Mouse (Mus musculus) cerebellum, adult (tissue): ENCODE measurements around the gene Spp1.
A peak's percentile ranks its signal among the peaks of the same experiment; 100 is the strongest.
"Not testable (repeated sequence)": the region's sequence is repeated elsewhere in the genome, so short reads cannot be mapped to it uniquely, and the experiment has no call there.

ENCODE experiments used
- ATAC-seq: cut with Nextera tagmentation; 2 replicates; pipeline ENCODE4 v1.9.2; 2017; ENCODE audit warnings: mild to moderate bottlenecking, moderate library complexity, mixed read lengths; ENCODE audit not compliant: insufficient number of reproducible peaks, low FRiP score, low TSS enrichment

Spp1 gene

DNA sequence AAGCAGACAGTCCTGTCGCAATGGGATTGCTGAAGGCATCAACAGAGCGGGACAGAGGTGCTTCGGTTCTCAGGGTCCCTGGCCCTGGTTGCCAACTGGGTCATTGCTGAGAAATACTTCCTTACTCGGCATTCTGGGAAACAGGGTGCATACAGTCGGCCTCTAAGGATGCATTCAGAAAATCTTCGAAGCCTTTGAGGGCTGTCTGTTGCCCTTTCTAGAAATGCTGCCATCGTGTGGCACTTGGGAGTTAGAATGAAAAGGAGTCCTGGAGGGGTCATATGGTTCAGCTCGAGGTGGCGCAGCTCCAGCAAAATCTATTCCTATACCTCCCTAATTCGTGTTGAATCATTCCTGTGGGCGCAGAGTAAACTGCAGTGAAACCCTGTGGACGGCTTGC is 2.0 kb upstream of the Spp1 start:
- ATAC-seq: no peak

- no peak for ATAC-seq
Measured at GRCm38 (mm10) chr5:104433968-104434565, 851 bp upstream of the Spp1 start.

DNA sequence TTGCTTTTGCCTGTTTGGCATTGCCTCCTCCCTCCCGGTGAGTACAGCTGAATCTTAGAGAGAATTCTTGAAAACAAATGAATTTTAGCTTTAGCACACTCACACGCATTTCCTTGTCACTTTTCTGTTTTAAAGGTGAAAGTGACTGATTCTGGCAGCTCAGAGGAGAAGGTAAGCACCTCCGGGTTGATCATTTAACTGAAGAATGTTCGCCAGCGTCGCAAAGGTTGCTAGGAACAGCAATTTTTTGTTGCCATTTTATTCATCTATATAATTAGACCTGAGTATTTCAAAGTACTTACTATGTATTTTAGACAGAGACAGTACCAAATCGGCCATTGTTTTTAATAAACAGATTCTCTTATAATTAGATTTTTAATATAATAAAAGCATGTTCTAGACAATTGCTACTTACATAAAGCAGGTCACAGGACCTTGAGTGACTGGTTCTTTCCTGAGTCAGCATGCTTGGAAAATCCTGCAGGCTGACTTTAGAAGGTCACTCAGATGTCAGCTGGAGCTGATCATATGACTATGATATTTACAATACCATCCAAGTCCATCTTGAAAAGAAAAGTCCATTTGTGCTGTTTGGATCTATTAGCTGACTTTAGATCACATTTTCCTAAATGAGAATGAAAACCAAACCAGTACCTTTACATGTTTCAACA is 1.6 kb downstream of the Spp1 start:
- no peak for ATAC-seq

DNA sequence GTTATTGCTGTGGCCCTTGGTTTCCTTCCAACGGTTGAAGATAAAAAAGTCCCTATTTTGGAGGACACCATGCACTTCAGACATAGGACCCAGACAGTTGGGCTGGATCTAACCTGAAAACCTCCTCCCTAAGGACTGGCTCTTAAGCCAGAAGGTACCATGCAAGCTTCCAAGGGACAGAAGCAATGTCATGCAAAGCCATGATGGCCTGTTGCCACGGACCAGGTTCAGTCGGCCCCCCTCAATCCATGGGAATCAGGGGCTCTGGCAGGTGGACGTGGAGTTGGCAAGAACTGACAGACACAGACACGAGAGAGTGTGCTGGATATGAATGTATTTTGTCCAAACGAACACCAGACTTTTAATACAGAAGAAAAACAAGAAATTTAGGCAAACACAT is 7.5 kb downstream of the Spp1 start:
- no peak for ATAC-seq

DNA sequence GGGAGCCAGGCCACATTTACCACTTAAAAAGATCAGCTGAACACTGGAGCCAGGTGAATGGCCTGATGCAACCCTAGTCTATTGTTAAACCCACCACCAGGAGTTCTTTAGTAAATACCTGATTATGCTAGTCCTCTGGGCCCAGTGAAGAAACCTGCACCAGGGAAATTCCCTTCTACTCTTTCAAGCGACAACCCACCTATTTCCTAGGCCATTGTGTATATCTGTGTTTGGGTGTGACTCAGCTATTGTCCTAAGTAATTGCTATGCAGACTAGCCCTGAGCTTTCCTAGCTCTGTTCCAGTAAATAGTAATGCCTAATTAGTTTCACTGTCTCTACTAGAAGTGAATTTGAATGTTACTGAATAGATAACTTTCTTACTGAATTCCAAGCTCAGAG is 7.9 kb downstream of the Spp1 start:
- ATAC-seq: no peak

DNA sequence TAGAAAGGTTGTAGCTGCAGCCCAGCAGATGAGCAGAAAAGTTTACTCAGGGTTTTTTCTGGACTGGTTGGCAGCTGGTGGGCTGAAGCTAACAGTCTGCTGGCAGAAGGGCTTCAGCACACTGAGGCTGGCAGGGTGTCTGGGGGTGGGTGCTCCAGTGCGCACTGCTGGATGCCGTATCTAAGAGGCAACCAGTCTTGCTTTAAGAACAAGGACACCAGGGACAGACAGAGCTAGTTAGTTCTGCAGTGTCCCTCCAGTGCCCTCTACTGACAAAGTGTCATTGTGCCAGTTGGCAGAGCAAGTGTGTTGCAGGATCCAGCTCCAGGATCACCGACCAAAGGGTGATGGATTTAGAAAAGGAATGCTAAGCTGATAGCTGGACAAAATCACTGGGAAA is 11.2 kb downstream of the Spp1 start:
- peak; percentile 75 for ATAC-seq

DNA sequence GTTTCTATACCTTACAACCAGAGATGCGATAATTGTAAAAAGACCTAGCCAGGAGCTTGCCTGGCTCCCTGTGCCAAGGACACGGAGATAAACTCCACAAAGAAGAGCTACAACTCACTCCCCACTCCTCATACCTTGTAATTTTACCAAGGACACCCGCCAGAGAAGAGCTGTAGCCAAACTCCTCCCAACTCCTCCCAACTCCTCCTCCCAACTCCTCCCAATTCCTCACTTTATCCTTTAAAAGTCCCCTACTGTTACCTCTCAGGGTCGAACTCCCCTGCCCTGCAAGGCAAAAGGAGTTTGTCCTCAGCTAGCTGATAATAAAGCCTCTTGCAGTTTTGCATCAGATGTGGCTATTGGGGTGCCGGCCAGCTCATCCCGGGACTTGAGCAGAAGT is 13.4 kb downstream of the Spp1 start:
- not testable (repeated sequence) for ATAC-seq

- no peak for ATAC-seq
Measured at GRCm38 (mm10) chr5:104449491-104449890, 14.6 kb downstream of the Spp1 start.

- ATAC-seq: no peak
Measured at GRCm38 (mm10) chr5:104453075-104453474, 18.2 kb downstream of the Spp1 start.

DNA sequence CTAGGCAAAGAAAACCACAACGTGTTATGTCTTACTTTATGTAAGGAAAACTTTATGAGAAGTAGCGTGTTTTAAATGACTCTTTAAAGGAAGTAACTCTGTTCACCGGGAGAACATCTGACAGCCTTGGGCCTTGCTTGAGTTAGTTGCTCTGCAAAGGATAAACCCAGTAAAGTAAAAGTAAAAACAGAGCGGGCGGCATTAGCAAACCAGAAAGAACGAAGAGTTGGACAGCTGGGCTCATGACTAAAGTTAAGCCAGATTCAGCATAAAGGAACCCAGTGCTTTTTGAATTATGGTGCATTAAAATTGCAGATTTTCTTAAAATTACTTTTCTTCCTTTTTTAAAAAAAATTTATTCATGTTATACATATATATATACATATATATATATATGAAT is 19.6 kb downstream of the Spp1 start:
- ATAC-seq: no peak

DNA sequence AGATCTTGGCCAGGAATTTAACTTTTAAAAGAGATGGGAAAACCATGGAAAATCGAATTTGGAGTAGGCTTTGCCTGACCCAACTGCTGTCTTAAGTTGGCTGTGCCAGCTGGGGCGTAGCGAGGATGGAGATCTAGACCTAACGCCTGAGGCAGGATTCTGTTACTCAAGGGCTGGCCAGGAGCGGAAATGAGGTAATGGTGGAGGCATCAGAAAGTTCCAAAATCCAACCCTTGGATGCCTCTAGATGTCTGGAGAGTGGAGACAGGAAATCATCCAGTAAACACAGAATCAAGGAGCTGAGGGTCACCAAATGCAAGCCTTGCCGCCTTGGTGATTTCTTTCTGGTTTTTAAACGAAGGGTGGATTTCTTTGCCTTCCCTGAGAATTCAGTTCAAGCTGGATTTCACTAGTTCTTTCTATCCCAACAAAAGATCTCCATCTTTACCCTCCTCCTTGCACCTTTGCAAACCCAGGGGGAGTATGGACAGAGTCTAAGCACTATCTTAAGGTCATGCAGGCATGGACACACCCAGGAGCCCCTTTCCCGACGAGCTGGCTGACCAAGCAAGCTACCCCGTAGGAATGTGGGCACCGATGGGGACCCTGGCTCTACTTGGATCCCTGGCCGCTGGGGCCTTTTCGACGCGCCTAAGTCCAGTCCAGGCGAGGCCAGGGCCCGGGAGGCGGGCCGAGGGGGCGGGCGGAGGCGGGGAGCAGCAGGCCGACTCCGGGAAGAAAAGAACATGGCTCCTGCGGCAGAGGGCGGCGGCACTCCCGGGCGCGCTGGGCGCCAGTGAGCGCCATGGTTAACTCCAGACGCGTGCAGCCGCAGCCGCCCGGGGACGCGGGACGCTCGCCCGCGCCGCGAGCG is 24.2 kb downstream of the Spp1 start, which contains the start of gene Pkd2:
Gene Pkd2, plus strand, starts transcription at position 619 of the 874 bp plus-strand sequence.
- ATAC-seq: peak; percentile 82

- peak; percentile 65 for ATAC-seq
Measured at GRCm38 (mm10) chr5:104459706-104460455, 25.0 kb downstream of the Spp1 start.

GRCm38 (mm10) chr5:104460456-104460838 is 25.5 kb downstream of the Spp1 start:
- no peak for ATAC-seq

DNA sequence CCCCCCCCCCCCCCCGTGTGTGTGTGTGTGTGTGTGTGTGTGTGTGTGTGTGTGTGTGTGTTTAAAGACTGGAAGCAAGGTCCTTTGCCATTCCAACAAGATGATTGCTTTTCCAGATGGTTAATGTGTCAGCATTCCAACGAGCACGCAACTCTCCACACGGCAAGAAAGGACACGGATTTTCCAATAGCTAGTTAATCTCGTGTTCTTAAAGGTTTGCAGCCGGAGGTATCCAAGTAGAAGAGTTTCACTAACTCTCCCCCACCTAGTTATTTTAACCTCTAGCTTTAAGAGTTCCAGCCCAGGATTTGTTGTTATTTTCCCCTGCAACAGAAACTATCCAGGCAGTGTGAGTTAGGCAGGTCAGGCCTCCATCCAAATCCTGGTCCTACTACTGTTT is 25.9 kb downstream of the Spp1 start:
- no peak for ATAC-seq

DNA sequence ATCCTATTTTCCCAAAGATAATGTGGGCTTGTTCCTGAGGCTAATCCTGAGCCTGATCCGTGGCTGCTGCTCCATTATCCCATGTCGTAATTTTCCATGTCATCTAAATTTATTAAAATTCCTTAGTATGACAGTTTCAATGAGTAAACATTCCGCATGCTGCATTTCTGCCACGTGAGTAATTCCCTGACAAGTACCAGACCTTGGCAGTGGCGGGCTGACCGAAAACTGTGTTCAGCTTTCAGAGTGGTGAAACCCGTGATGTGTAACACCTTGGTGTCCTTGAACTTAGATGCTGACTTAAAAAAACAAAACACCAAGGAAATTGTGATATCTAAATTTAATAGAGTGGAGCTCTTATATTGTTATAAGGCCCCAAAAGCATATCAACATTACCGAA is 30.4 kb downstream of the Spp1 start:
- ATAC-seq: no peak

- ATAC-seq: peak; percentile 49; the same call in 1 of the 2 replicates
Measured at GRCm38 (mm10) chr5:104465731-104466130, 30.8 kb downstream of the Spp1 start.

DNA sequence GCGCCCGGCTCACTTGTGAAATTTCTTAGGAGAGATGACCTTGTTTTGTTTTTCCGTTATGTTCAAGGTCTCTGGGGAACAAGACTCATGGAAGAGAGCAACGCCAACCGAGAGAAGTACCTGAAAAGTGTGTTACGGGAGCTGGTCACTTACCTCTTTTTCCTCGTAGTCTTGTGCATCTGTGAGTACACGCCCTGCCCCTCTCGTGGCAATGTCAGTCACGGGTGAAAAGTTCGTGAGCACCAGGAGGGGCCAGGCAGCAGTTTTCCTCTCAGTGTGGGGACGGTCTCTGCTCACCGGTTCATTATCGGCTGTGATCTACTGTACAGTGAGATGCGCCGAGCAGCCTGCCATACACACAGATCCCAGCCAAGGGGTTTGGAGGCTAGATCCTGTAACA is 31.9 kb downstream of the Spp1 start:
- no peak for ATAC-seq

- no peak for ATAC-seq
Measured at GRCm38 (mm10) chr5:104468586-104468985, 33.7 kb downstream of the Spp1 start.

GRCm38 (mm10) chr5:104470981-104471391 is 36.1 kb downstream of the Spp1 start:
- ATAC-seq: 0 out of 2 replicates have a peak, but pooled peaks have one; percentile 61

DNA sequence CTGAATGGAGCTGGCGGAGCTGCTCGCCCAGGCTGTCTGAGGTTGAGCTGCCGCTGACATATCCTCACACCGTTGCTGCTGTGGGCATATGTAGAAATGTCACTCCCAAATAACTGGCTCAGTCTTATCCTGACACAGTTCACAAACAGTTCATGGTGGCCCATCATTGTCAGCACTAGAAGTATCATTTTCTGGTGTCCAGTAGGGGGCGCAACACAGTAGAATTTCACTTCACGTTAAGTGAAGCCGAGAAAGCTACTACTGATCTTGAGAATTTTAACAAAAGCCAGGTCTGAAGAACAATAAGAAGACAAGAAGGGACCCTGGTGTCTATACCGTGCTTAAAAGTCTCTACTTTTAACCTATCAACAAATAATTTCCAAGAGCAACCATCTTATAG is 37.5 kb downstream of the Spp1 start:
- ATAC-seq: no peak

GRCm38 (mm10) chr5:104480367-104480766 is 45.4 kb downstream of the Spp1 start:
- ATAC-seq: no peak
